Mouse (Mus musculus) hindbrain, embryonic 14.5 days (tissue): ENCODE measurements around the gene Smurf1. TPM values are rescaled to one million over a fixed set of nuclear protein-coding genes. Genes with fewer than 3 reads are reported as not detected.

Experiments
- ATAC-seq: fragments of 200-750 bp; cut with Nextera tagmentation; 2 replicates; pipeline ENCODE4 v1.8.0; 2017; ENCODE audit warnings: moderate number of reproducible peaks, mild to moderate bottlenecking, moderate TSS enrichment, moderate library complexity; ENCODE audit not compliant: low FRiP score
- DNase-seq: peaks from one replicate; pipeline ENCODE4 v3.0.0-alpha.2; 2015; ENCODE audit warnings: low spot score
- H3K27ac ChIP-seq: fragments of 300-500 bp; sonication (generic); 2 replicates; pipeline ENCODE4 v1.5.1; 2014; ENCODE audit warnings: mild to moderate bottlenecking, moderate library complexity
- H3K27me3 ChIP-seq: fragments of 300-500 bp; sonication (generic); 2 replicates; pipeline ENCODE4 v1.6.1; 2014; ENCODE audit warnings: mild to moderate bottlenecking, low read length, mixed read lengths; ENCODE audit not compliant: control insufficient read depth, insufficient read depth
- H3K36me3 ChIP-seq: fragments of 300-500 bp; sonication (generic); replicated peaks from 2 replicates; pipeline ENCODE4 v1.6.1; 2014; ENCODE audit not compliant: control insufficient read depth, insufficient read depth
- H3K4me1 ChIP-seq: fragments of 300-500 bp; sonication (generic); replicated peaks from 2 replicates; pipeline ENCODE4 v1.6.1; 2014; ENCODE audit warnings: antibody characterized with exemption, low read length, mixed read lengths; ENCODE audit not compliant: control insufficient read depth, insufficient read depth
- H3K4me2 ChIP-seq: fragments of 300-500 bp; sonication (generic); replicated peaks from 2 replicates; pipeline ENCODE4 v1.6.1; 2014; ENCODE audit warnings: mild to moderate bottlenecking, moderate library complexity
- H3K4me3 ChIP-seq: fragments of 300-500 bp; sonication (generic); replicated peaks from 2 replicates; pipeline ENCODE4 v1.5.1; 2014; ENCODE audit warnings: mild to moderate bottlenecking, low read length
- H3K9ac ChIP-seq: fragments of 300-500 bp; sonication (generic); 2 replicates; pipeline ENCODE4 v1.6.1; 2014
- H3K9me3 ChIP-seq: fragments of 300-500 bp; sonication (generic); 2 replicates; pipeline ENCODE4 v1.6.1; 2016; ENCODE audit warnings: low read length; ENCODE audit not compliant: control insufficient read depth
- WGBS: fragments of 180-500 bp; shearing (Covaris S2); extraction: QIAGEN DNeasy Blood & Tissue Kit; methylation state at CpG from one replicate; pipeline ENCODE4 v1.1.7; 2014; 5-methylcytosine and 5-hydroxymethylcytosine counted together
- polyA plus RNA-seq: library from polyadenylated mRNA; unstranded; fragments of >200 nt; fragmentation: Nextera tagmentation; extraction: Ambion mirVana; gene quantifications from 2 replicates; pipeline ENCODE4 v1.2.1, GENCODE M21; 2014

Smurf1 gene
- polyA plus RNA-seq, 1 experiment from 2014 or later, result 43.6 TPM

GRCm38 (mm10) chr5:144851820-144852219 is 113.8 kb downstream of the Smurf1 start:
- Histone ChIP-seq H3K4me1 (no peaks in the 10 kb centered on the region), H3K4me3 (no peak overlapping the region), H3K9me3 (no peaks in the 10 kb centered on the region), H3K9ac (no peak overlapping the region), H3K27ac (no peak overlapping the region), H3K36me3 (peaks cover 99% of the 10 kb centered on the region), H3K4me2 (no peak overlapping the region), H3K27me3 (no peaks in the 10 kb centered on the region)
- WGBS, result 97% methylated on average over 3 of the region's 3 CpGs
- ATAC-seq (no peak), DNase-seq (no peak)

DNA sequence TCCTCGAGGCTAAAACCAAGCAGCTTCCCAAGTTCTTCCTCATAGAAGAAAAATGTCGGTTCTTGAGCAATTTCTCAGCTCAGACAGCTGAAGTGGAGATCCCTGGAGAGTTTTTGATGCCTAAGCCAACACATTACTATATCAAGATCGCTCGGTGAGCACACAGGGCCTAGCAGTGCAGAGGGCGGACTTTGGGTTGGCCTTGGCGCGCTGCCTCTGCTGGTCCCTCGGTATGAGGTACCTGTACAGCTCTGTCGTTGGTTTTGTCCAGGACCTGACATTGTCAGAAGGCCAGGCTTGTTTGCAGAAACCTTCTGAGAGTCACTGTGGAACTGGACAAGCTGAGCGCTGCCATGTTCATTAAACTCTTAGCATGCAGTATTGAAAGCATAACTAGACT is 115.7 kb downstream of the Smurf1 start:
- H3K27ac ChIP-seq, result no peak overlapping the region
- ATAC-seq, result no peak
- no peak overlapping the region for H3K9ac ChIP-seq
- no peaks in the 10 kb centered on the region for H3K27me3 ChIP-seq
- no peak overlapping the region for H3K4me3 ChIP-seq
- DNase-seq, result no peak
- no peak overlapping the region for H3K4me2 ChIP-seq
- no peaks in the 10 kb centered on the region for H3K4me1 ChIP-seq
- no peaks in the 10 kb centered on the region for H3K9me3 ChIP-seq
- H3K36me3 ChIP-seq, result peaks cover 100% of the 10 kb centered on the region
- WGBS, result 93% methylated on average over 10 of the region's 10 CpGs

DNA sequence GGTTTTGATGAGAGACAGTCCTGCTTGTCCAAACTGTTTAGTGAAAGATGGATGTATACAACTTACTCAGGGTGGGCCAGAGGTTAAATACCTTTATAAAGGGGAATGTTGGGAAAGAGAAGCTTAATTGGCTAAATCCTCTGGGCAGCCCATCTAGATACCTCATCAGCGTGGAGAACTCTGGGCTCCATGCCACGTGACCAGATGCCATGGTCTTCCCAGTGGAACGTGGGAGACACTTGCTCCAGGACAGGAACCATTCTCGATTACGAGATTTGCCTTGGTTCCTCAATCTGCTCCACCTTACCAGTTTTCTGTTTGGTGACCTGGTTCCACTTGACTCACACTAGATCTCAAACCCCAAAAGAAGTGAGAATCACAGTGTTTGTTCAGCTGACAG is 116.9 kb downstream of the Smurf1 start:
- Histone ChIP-seq H3K4me1 (no peaks in the 10 kb centered on the region), H3K36me3 (peaks cover 100% of the 10 kb centered on the region), H3K27ac (no peak overlapping the region), H3K27me3 (no peaks in the 10 kb centered on the region), H3K9me3 (no peaks in the 10 kb centered on the region), H3K9ac (no peak overlapping the region), H3K4me2 (no peak overlapping the region), H3K4me3 (no peak overlapping the region)
- WGBS, result 79% methylated on average over 5 of the region's 5 CpGs
- DNase-seq, result no peak
- no peak for ATAC-seq

GRCm38 (mm10) chr5:144845352-144845751 is 120.3 kb downstream of the Smurf1 start:
- no peak overlapping the region for H3K27ac ChIP-seq
- H3K4me1 ChIP-seq, result no peaks in the 10 kb centered on the region
- H3K36me3 ChIP-seq, result peaks cover 100% of the 10 kb centered on the region
- no peaks in the 10 kb centered on the region for H3K9me3 ChIP-seq
- no peak overlapping the region for H3K4me3 ChIP-seq
- no peak overlapping the region for H3K4me2 ChIP-seq
- DNase-seq (no peak), ATAC-seq (no peak)
- 96% methylated on average over 20 of the region's 20 CpGs for WGBS
- H3K9ac ChIP-seq, result no peak overlapping the region
- no peaks in the 10 kb centered on the region for H3K27me3 ChIP-seq

DNA sequence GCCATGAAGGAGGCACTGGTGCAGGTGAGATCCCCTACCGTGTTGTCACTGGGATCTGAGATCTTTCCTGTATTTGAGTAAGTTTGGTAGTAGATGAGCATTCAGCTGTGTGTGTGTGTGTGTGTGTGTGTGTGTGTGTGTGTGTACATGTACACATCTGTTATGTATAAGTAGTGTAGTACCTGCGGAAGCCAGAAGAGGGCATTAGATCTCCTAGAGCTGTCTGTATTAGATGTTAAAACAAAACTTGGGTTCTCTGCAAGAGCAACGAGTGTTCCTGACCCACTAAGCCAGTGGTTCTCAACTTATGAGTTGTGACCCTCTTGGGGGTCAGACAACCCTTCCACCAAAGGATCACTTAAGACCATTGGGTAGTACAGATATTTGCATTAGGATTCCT is 129.5 kb downstream of the Smurf1 start:
- Histone ChIP-seq H3K9me3 (no peaks in the 10 kb centered on the region), H3K9ac (no peak overlapping the region), H3K36me3 (peaks cover 100% of the 10 kb centered on the region), H3K27me3 (no peaks in the 10 kb centered on the region), H3K4me2 (no peak overlapping the region), H3K4me1 (no peaks in the 10 kb centered on the region), H3K4me3 (no peak overlapping the region), H3K27ac (no peak overlapping the region)
- DNase-seq (peak; percentile 25), ATAC-seq (no peak)
- WGBS, result 97% methylated on average over 3 of the region's 3 CpGs

GRCm38 (mm10) chr5:144831840-144832469 is 133.7 kb downstream of the Smurf1 start:
- no peak overlapping the region for H3K9ac ChIP-seq
- no peaks in the 10 kb centered on the region for H3K27me3 ChIP-seq
- WGBS, result 91% methylated on average over 9 of the region's 9 CpGs
- H3K4me1 ChIP-seq, result no peaks in the 10 kb centered on the region
- no peaks in the 10 kb centered on the region for H3K9me3 ChIP-seq
- H3K4me2 ChIP-seq, result no peak overlapping the region
- no peak overlapping the region for H3K27ac ChIP-seq
- no peak for DNase-seq
- ATAC-seq, result no peak
- H3K4me3 ChIP-seq, result no peak overlapping the region
- peaks cover 100% of the 10 kb centered on the region for H3K36me3 ChIP-seq

- 95% methylated on average over 4 of the region's 4 CpGs for WGBS
- Histone ChIP-seq H3K4me2 (no peak overlapping the region), H3K9me3 (no peaks in the 10 kb centered on the region), H3K9ac (no peak overlapping the region), H3K27ac (no peak overlapping the region), H3K4me1 (no peaks in the 10 kb centered on the region), H3K36me3 (peaks cover 100% of the 10 kb centered on the region), H3K27me3 (no peaks in the 10 kb centered on the region), H3K4me3 (no peak overlapping the region)
- DNase-seq (no peak), ATAC-seq (no peak)
Observed at GRCm38 (mm10) chr5:144829631-144830030, 136.0 kb downstream of the Smurf1 start.

DNA sequence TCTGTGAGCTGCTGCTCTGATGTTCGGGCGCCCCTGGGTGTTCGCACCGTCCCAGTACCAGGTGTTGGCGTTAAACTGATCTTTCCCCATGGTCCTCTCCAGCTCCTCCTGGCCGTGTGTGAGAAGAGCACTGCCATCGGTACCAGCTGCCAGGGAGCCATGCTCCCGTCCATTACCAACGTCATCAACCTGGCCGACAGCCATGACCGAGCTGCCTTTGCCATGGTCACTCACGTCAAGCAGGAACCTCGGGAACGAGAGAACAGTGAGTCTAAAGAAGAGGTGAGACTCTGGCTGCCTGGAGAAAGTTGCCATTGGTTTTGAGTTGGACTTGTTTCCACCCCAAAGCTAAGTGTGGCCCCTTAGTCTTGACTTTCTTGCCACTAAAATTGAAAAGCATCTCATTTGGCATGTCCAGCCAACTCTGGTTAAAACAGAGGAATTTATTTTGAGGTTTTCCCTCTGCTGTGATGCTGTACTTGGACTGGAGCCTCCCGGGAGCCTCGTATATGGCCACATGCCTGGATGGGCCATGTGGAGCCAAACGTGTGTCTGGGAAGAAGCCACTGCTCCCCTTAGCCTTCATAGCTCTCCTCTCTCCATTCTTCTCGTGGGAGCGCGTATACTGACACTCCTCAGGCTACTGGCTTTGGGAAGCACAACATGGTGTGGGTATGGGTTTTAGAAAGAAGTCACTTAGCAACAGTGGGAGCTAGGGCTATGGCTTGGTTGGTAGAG is 137.1 kb downstream of the Smurf1 start:
- WGBS, result 95% methylated on average over 20 of the region's 20 CpGs
- H3K27ac ChIP-seq, result no peak overlapping the region
- H3K27me3 ChIP-seq, result no peaks in the 10 kb centered on the region
- H3K9me3 ChIP-seq, result no peaks in the 10 kb centered on the region
- no peak overlapping the region for H3K9ac ChIP-seq
- no peaks in the 10 kb centered on the region for H3K4me1 ChIP-seq
- H3K4me3 ChIP-seq, result no peak overlapping the region
- peaks cover 100% of the 10 kb centered on the region for H3K36me3 ChIP-seq
- DNase-seq (no peak), ATAC-seq (no peak)
- no peak overlapping the region for H3K4me2 ChIP-seq
